Mouse (Mus musculus) 416B (cell line): ENCODE measurements around the gene Zfp82.

Experiments
- DNase-seq: peaks from one replicate; pipeline ENCODE4 v3.0.0; 2011; ENCODE audit warnings: low read depth

The Zfp82 gene

GRCm38 (mm10) chr7:30072146-30073028 lies at the start of gene Zfp82:
Zfp82 (minus strand) TSS chr7:30072900.
- DNase-seq, result peak; percentile 71

GRCm38 (mm10) chr7:30122188-30122530 lies 49.5 kb upstream of the Zfp82 start:
- peak; percentile 52 for DNase-seq

GRCm38 (mm10) chr7:30121308-30122187 lies 48.8 kb upstream of the Zfp82 start, which contains the start of gene Zfp382:
Zfp382 (plus strand) TSS chr7:30121942.
- DNase-seq, result peak; percentile 82

- peak; percentile 54 for DNase-seq
Observed at GRCm38 (mm10) chr7:30117935-30118334, 45.2 kb upstream of the Zfp82 start.

- no peak for DNase-seq
Observed at GRCm38 (mm10) chr7:30116076-30116475, 43.4 kb upstream of the Zfp82 start.

- DNase-seq, result no peak
Observed at GRCm38 (mm10) chr7:30099297-30099696, 26.6 kb upstream of the Zfp82 start.

- DNase-seq, result peak; percentile 43
Observed at GRCm38 (mm10) chr7:30095551-30096125, 22.9 kb upstream of the Zfp82 start.

- DNase-seq, result peak; percentile 97
Observed at GRCm38 (mm10) chr7:30094646-30095429, 22.1 kb upstream of the Zfp82 start, which contains the start of gene Zfp260. Zfp260 (plus strand) TSS chr7:30094777.

- no peak for DNase-seq
Observed at GRCm38 (mm10) chr7:30093918-30094415, 21.3 kb upstream of the Zfp82 start.

- no peak for DNase-seq
Observed at GRCm38 (mm10) chr7:30092666-30093065, 20.0 kb upstream of the Zfp82 start.

- peak; percentile 84 for DNase-seq
Observed at GRCm38 (mm10) chr7:30090970-30091585, 18.4 kb upstream of the Zfp82 start.

GRCm38 (mm10) chr7:30090092-30090969 lies 17.6 kb upstream of the Zfp82 start, which contains the start of the genes Gm26920 and Zfp566:
Gm26920 (minus strand) TSS chr7:30090410.
Zfp566 (minus strand) TSS chr7:30090527.
- peak; percentile 99 for DNase-seq

- no peak for DNase-seq
Observed at GRCm38 (mm10) chr7:30089405-30089804, 16.7 kb upstream of the Zfp82 start.

- peak; percentile 76 for DNase-seq
Observed at GRCm38 (mm10) chr7:30086524-30086923, 13.8 kb upstream of the Zfp82 start.

- DNase-seq, result no peak
Observed at GRCm38 (mm10) chr7:30064622-30065021, 8.1 kb downstream of the Zfp82 start.

- peak; percentile 55 for DNase-seq
Observed at GRCm38 (mm10) chr7:30062478-30062877, 10.2 kb downstream of the Zfp82 start.

GRCm38 (mm10) chr7:30060341-30060740 lies 12.4 kb downstream of the Zfp82 start:
- no peak for DNase-seq

GRCm38 (mm10) chr7:30053591-30053990 lies 19.1 kb downstream of the Zfp82 start:
- DNase-seq, result peak; percentile 18

- peak; percentile 83 for DNase-seq
Observed at GRCm38 (mm10) chr7:30050882-30051548, 21.7 kb downstream of the Zfp82 start, which contains the start of gene Zfp14. Zfp14 (minus strand) TSS chr7:30051380.
